Mouse (Mus musculus) olfactory bulb, adult 2 months (tissue): ENCODE measurements at regions not wholly inside any gene's neighbourhood (a gene's known extent, or its start where the extent isn't known, plus 50 kb on each side); places are given as distances from the start of the nearest gene placed in this dataset.

Source experiments
- CTCF ChIP-seq: fragments of 200-500 bp; IDR thresholded peaks from 2 replicates; pipeline ENCODE4 v1.5.1; 2012; ENCODE audit warnings: low read depth, mild to moderate bottlenecking, low read length, moderate library complexity; ENCODE audit not compliant: insufficient read depth
- POLR2A ChIP-seq: fragments of 200-500 bp; IDR thresholded peaks from 2 replicates; pipeline ENCODE4 v1.6.1; 2012; ENCODE audit warnings: mild to moderate bottlenecking, low read depth, low read length, moderate library complexity; ENCODE audit not compliant: insufficient read depth

DNA sequence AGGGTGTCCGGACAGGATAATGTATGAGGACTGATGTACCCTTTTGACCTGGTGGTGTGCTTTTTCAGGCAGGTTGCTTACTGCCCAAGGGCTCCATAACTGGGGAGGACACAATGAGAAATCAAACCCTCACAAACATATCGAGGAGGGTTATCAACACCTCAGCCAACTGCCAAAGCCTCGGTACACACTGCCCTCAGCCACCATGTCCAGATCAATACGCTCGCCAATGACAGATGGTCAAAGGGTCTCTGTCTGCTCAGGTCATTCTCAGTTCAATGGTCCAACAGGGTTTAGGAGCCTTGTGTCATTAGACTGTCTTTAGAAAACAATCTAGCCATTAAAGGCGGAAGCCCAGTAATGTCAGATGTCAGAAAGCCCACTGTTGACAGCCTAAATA, 56.9 kb downstream of the Hoxa1 start:
- no peak for TF ChIP-seq POLR2A
- TF ChIP-seq CTCF = no peak
